8 mouse cellular contexts compared by ENCODE assay signal in the genomic region with DNA sequence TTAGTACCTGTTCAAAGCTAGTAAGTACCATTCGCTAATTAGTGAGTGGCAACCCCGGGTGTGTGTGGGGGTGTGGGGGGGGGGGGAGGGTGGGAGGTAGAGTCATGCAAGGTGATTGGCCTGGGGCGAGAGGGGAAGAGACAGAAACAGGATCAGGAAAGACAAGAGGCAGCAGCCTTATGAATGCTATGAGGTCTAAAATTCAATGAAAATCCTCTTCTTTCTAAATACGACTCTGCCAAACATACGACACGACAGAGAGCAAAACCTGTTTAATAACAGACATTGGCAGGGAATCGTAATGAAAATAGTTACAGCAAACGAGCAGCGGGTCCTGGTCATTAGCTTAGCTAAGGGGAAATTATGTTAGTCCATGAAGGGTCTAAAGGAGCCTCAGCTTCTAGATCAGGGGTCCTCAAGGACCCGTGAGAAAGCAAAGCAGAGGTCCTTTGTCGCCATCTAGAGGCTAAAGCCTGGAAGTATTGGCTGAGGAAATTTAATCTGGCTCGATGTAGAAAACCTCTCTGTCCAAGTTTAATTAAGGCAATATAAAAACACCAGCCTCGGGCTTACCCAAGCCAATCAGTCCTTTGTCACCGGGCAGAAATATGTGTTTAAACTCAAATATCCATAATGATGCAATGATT. TPM values are rescaled to one million over a fixed set of nuclear protein-coding genes. Genes with fewer than 3 reads are reported as not detected.
A peak's percentile ranks its signal among the peaks of the same experiment; 100 is the strongest.
DNase-seq lines count a peak whose midpoint lies in the region; ATAC-seq lines count a peak whose summit lies in the region.

No protein-coding gene starts in this region.

- H3K36me3 ChIP-seq in embryonic facial prominence, embryonic 13.5 days, result no peaks in the 10 kb centered on the region
- H3K36me3 ChIP-seq in hindbrain, embryonic 10.5 days, result no peaks in the 10 kb centered on the region
- no peaks in the 10 kb centered on the region for H3K36me3 ChIP-seq in lung, embryonic 16.5 days (ENCODE audit: control insufficient read depth, insufficient read depth, low read length)

- H3K9ac ChIP-seq in embryonic facial prominence, embryonic 13.5 days, result no peak overlapping the region
- H3K9ac ChIP-seq in lung, embryonic 16.5 days (ENCODE audit: low read length), result no peak overlapping the region

- H3K27me3 ChIP-seq in embryonic facial prominence, embryonic 13.5 days, result peaks cover 9% of the 10 kb centered on the region
- H3K27me3 ChIP-seq in hindbrain, embryonic 10.5 days (ENCODE audit: insufficient read depth, poor library complexity, severe bottlenecking), result peaks cover 45% of the 10 kb centered on the region
- H3K27me3 ChIP-seq in lung, embryonic 16.5 days (ENCODE audit: control insufficient read depth, insufficient read depth, low read depth, low read length), result no peaks in the 10 kb centered on the region

- DNase-seq in 3T3-L1 (ENCODE audit: low read depth, low spot score) (peak; percentile 42), NIH3T3 (ENCODE audit: low read depth) (peak; percentile 65)
- DNase-seq in hindbrain, embryonic 10.5 days (ENCODE audit: low spot score), result peak; percentile 70
- peak; percentile 51 to 77 for DNase-seq in layer of hippocampus, adult 18-20 months (ENCODE audit: low spot score in 2 of 2)
- peak; percentile 60 to 61 for DNase-seq in right cerebral cortex, postnatal 10 days (ENCODE audit: low spot score in 2 of 2)
- no peak for DNase-seq in spleen, postnatal 4 days (ENCODE audit: low spot score in 2 of 2)

- peak overlapping the region; percentile 57 for H3K4me2 ChIP-seq in embryonic facial prominence, embryonic 13.5 days
- peak overlapping the region; percentile 36 for H3K4me2 ChIP-seq in lung, embryonic 16.5 days (ENCODE audit: low read depth, low read length)

- no peak for ATAC-seq in embryonic facial prominence, embryonic 13.5 days (ENCODE audit: insufficient number of reproducible peaks, insufficient read depth, low FRiP score, low TSS enrichment, low read depth)
- peak; percentile 60; the same call in 1 of the 2 replicates for ATAC-seq in lung, embryonic 16.5 days (ENCODE audit: low read depth)

- no peaks in the 10 kb centered on the region for H3K9me3 ChIP-seq in embryonic facial prominence, embryonic 13.5 days
- H3K9me3 ChIP-seq in hindbrain, embryonic 10.5 days, result no peaks in the 10 kb centered on the region
- H3K9me3 ChIP-seq in lung, embryonic 16.5 days (ENCODE audit: control insufficient read depth, low read length), result no peaks in the 10 kb centered on the region

- no peaks in the 10 kb centered on the region for H3K4me1 ChIP-seq in embryonic facial prominence, embryonic 13.5 days
- H3K4me1 ChIP-seq in hindbrain, embryonic 10.5 days (replicated peaks), result no peaks in the 10 kb centered on the region; the same call in 1 of the 2 replicates
- no peaks in the 10 kb centered on the region for H3K4me1 ChIP-seq in lung, embryonic 16.5 days (replicated peaks; ENCODE audit: control insufficient read depth, insufficient read depth, low read length)

- peak overlapping the region; percentile 30 for H3K4me3 ChIP-seq in embryonic facial prominence, embryonic 13.5 days
- H3K4me3 ChIP-seq in hindbrain, embryonic 10.5 days, result peak overlapping the region; percentile 31
- H3K4me3 ChIP-seq in lung, embryonic 16.5 days (ENCODE audit: low read length), result peak overlapping the region; percentile 3; the same call in 1 of the 2 replicates

- WGBS in embryonic facial prominence, embryonic 13.5 days, result 19% methylated on average over 14 of the region's 14 CpGs
- WGBS in hindbrain, embryonic 10.5 days, result 27% methylated on average over 14 of the region's 14 CpGs
- 17% methylated on average over 14 of the region's 14 CpGs for WGBS in lung, embryonic 16.5 days

- no peak overlapping the region for H3K27ac ChIP-seq in embryonic facial prominence, embryonic 13.5 days
- no peak overlapping the region for H3K27ac ChIP-seq in hindbrain, embryonic 10.5 days
- no peak overlapping the region for H3K27ac ChIP-seq in lung, embryonic 16.5 days (ENCODE audit: low read length)

RNA-seq across cellular contexts. Expression of a gene that starts 23.6 kb away (rescaled TPM):
- polyA plus RNA-seq in embryonic facial prominence, embryonic 13.5 days (2015; fragmentation: Nextera tagmentation; extraction: Ambion mirVana), result not detected in 2 replicates
- polyA plus RNA-seq in hindbrain, embryonic 10.5 days (2016; fragmentation: Nextera tagmentation; extraction: Ambion mirVana), result 1.8 and 7.1 TPM in 2 replicates
- under 1 TPM; 0.25 to 0.42 TPM for total RNA-seq in layer of hippocampus, adult 18-20 months (2021)
- polyA plus RNA-seq in lung, embryonic 16.5 days (2015; fragmentation: Nextera tagmentation; extraction: Ambion mirVana), result not detected in 2 replicates

RNA-seq across cellular contexts. Expression of a gene that starts 54.9 kb away (rescaled TPM):
- 13.5 and 17.7 TPM in 2 replicates for polyA plus RNA-seq in embryonic facial prominence, embryonic 13.5 days (2015; fragmentation: Nextera tagmentation; extraction: Ambion mirVana)
- 2.4 and 3.0 TPM in 2 replicates for polyA plus RNA-seq in hindbrain, embryonic 10.5 days (2016; fragmentation: Nextera tagmentation; extraction: Ambion mirVana)
- total RNA-seq in layer of hippocampus, adult 18-20 months (2021), result not detected
- 0.48 and 0.59 TPM in 2 replicates for polyA plus RNA-seq in lung, embryonic 16.5 days (2015; fragmentation: Nextera tagmentation; extraction: Ambion mirVana)

Comparison
In these comparisons a context has a peak if more than half of its experiments do, and no peak if none do; other contexts are left out.
1. DNase-seq: peak in 3T3-L1 (single experiment), NIH3T3 (single experiment), hindbrain, embryonic 10.5 days (single experiment), layer of hippocampus, adult 18-20 months (2 of 2) and right cerebral cortex, postnatal 10 days (2 of 2); none in spleen, postnatal 4 days (0 of 2).
2. Peak in every context shown above with its lines, with median percentiles within 50 percentile points of each other: H3K4me3 ChIP-seq.